ENCODE assay signal across 7 mouse cellular contexts in genomic region chr4:117645031-117645435, GRCm38 (mm10). TPM values are rescaled to one million over a fixed set of nuclear protein-coding genes. Genes with fewer than 3 reads are reported as not detected.
DNase-seq lines count a peak whose midpoint lies in the region; ATAC-seq and TF ChIP-seq lines count a peak whose summit lies in the region.

No protein-coding gene starts in this region.

- H3K4me3 ChIP-seq in left cerebral cortex, adult 2 months: no peak overlapping the region
- no peak overlapping the region for H3K4me3 ChIP-seq in embryonic facial prominence, embryonic 12.5 days
- H3K4me3 ChIP-seq in hindbrain, embryonic 16.5 days (ENCODE audit: low read length): no peak overlapping the region

- peak in 1 of 2 experiments; percentile 27 for DNase-seq in left cerebral cortex, adult 2 months (ENCODE audit: extremely low spot score in 1 of 2, low spot score in 2 of 2)
- no peak for DNase-seq in left cerebral cortex, postnatal 10 days (ENCODE audit: extremely low spot score in 1 of 2, low spot score in 2 of 2)
- peak; percentile 65 for DNase-seq in retina, embryonic 14.5 days (ENCODE audit: low spot score)

- ATAC-seq in embryonic facial prominence, embryonic 12.5 days (ENCODE audit: insufficient number of reproducible peaks, insufficient read depth, low FRiP score, low TSS enrichment): no peak
- peak; percentile 86 for ATAC-seq in hindbrain, embryonic 16.5 days
- ATAC-seq in granulocyte monocyte progenitor cell, adult 5-6 weeks (replicated peaks; ENCODE audit: poor library complexity, severe bottlenecking): no peak
- ATAC-seq in megakaryocyte-erythroid progenitor cell, adult 5-6 weeks (replicated peaks; ENCODE audit: low FRiP score, low TSS enrichment, poor library complexity, severe bottlenecking): no peak

- no peaks in the 10 kb centered on the region for H3K9me3 ChIP-seq in embryonic facial prominence, embryonic 12.5 days
- H3K9me3 ChIP-seq in hindbrain, embryonic 16.5 days (ENCODE audit: control insufficient read depth, low read length): no peaks in the 10 kb centered on the region

- no peak overlapping the region for H3K9ac ChIP-seq in embryonic facial prominence, embryonic 12.5 days
- no peak overlapping the region for H3K9ac ChIP-seq in hindbrain, embryonic 16.5 days (ENCODE audit: low read depth, low read length)

- H3K36me3 ChIP-seq in embryonic facial prominence, embryonic 12.5 days: peaks cover 8% of the 10 kb centered on the region
- H3K36me3 ChIP-seq in hindbrain, embryonic 16.5 days (ENCODE audit: control insufficient read depth, insufficient read depth, low read length): no peaks in the 10 kb centered on the region; the same call in 1 of the 2 replicates

- H3K4me2 ChIP-seq in embryonic facial prominence, embryonic 12.5 days (replicated peaks): no peak overlapping the region
- peak overlapping the region; percentile 32; the same call in 1 of the 2 replicates for H3K4me2 ChIP-seq in hindbrain, embryonic 16.5 days (ENCODE audit: low read length)

- peaks cover 8% of the 10 kb centered on the region for H3K4me1 ChIP-seq in embryonic facial prominence, embryonic 12.5 days
- H3K4me1 ChIP-seq in hindbrain, embryonic 16.5 days (ENCODE audit: control insufficient read depth, insufficient read depth, low read depth, low read length): peaks cover 35% of the 10 kb centered on the region

- WGBS in embryonic facial prominence, embryonic 12.5 days: 58% methylated on average over 22 of the region's 22 CpGs
- WGBS in hindbrain, embryonic 16.5 days: 14% methylated on average over 22 of the region's 22 CpGs

- intact Hi-C loops in left cerebral cortex, adult 2 months (cut with DNase I): no loop called here
- intact Hi-C loops in left cerebral cortex, postnatal 10 days (cut with DNase I): no loop called here

- no peaks in the 10 kb centered on the region for H3K27me3 ChIP-seq in embryonic facial prominence, embryonic 12.5 days
- no peaks in the 10 kb centered on the region for H3K27me3 ChIP-seq in hindbrain, embryonic 16.5 days (replicated peaks; ENCODE audit: control insufficient read depth, insufficient read depth, low read length)

- TF ChIP-seq CTCF in left cerebral cortex, adult 2 months (IDR thresholded peaks at IDR 0.05): no peak

- 0 out of 2 replicates have a peak overlapping the region, but pooled peaks have one; percentile 24 for H3K27ac ChIP-seq in left cerebral cortex, adult 2 months
- H3K27ac ChIP-seq in embryonic facial prominence, embryonic 12.5 days: peak overlapping the region; percentile 11; the same call in 1 of the 2 replicates
- H3K27ac ChIP-seq in hindbrain, embryonic 16.5 days (ENCODE audit: low read depth, low read length): peak overlapping the region; percentile 76

RNA-seq across cellular contexts. Expression of gene Dmap1, which starts 37.0 kb away (rescaled TPM):
- total RNA-seq in left cerebral cortex, adult 2 months (2021): 10 to 100 TPM; 37.3 to 42.0 TPM
- 10 to 100 TPM; 37.6 to 42.2 TPM for total RNA-seq in left cerebral cortex, postnatal 10 days (2021)
- polyA plus RNA-seq in embryonic facial prominence, embryonic 12.5 days (2016; fragmentation: Nextera tagmentation; extraction: Ambion mirVana): 81.0 and 82.6 TPM in 2 replicates
- polyA plus RNA-seq in hindbrain, embryonic 16.5 days (2015; fragmentation: Nextera tagmentation; extraction: Ambion mirVana): 77.7 and 80.5 TPM in 2 replicates
- total RNA-seq in granulocyte monocyte progenitor cell, adult 5-6 weeks (2014; fragmentation: Nextera tagmentation): 32.0 and 32.8 TPM in 2 replicates
- total RNA-seq in granulocyte monocyte progenitor cell, adult 5-6 weeks (2017): 26.2 and 27.8 TPM in 2 replicates
- total RNA-seq in megakaryocyte-erythroid progenitor cell, adult 5-6 weeks (2014; fragmentation: Nextera tagmentation): 28.2 and 41.6 TPM in 2 replicates
- 28.0 and 34.6 TPM in 2 replicates for total RNA-seq in megakaryocyte-erythroid progenitor cell, adult 5-6 weeks (2017)

Comparison
In these comparisons a context has a peak if more than half of its experiments do, and no peak if none do; other contexts are left out.
1. H3K27ac ChIP-seq: peak in every context shown above with its lines; median percentile 76 in hindbrain, embryonic 16.5 days; 24 in left cerebral cortex, adult 2 months; 11 in embryonic facial prominence, embryonic 12.5 days.